Mouse (Mus musculus) ES-E14 (cell line): Measurements from ENCODE around the gene Tpt1.

ENCODE experiments used
- CHD2 ChIP-seq: IDR thresholded peaks from 2 replicates; pipeline ENCODE4 v1.6.1; 2014; ENCODE audit warnings: mild to moderate bottlenecking, low read depth, low read length, inconsistent platforms
- HCFC1 ChIP-seq: IDR thresholded peaks from 2 replicates; pipeline ENCODE4 v1.6.1; 2012; ENCODE audit warnings: low read length, inconsistent platforms, borderline replicate concordance; ENCODE audit not compliant: insufficient read depth
- MAFK ChIP-seq: IDR thresholded peaks from 2 replicates; pipeline ENCODE4 v1.6.1; 2014; ENCODE audit warnings: mild to moderate bottlenecking, low read depth, low read length, inconsistent platforms; ENCODE audit not compliant: insufficient read depth
- ZC3H11A ChIP-seq: IDR thresholded peaks from 2 replicates; pipeline ENCODE4 v1.6.1; 2012; ENCODE audit warnings: low read depth, mild to moderate bottlenecking, inconsistent platforms, low read length, borderline replicate concordance
- ZNF384 ChIP-seq: IDR thresholded peaks from 2 replicates; pipeline ENCODE4 v1.6.1; 2012; ENCODE audit warnings: low read depth, low read length, inconsistent platforms

- TF ChIP-seq MAFK (no peak), ZNF384 (no peak), ZC3H11A (no peak), HCFC1 (peak; percentile 16; the same call in 1 of the 2 replicates), CHD2 (0 out of 2 replicates have a peak, but pooled peaks have one; percentile 11)
Measured at GRCm38 (mm10) chr14:75834251-75834738, 10.6 kb upstream of the Tpt1 start.
